Mouse (Mus musculus) embryonic facial prominence, embryonic 14.5 days (tissue): ENCODE data around the gene E130114P18Rik. TPM values are rescaled to one million over a fixed set of nuclear protein-coding genes. Genes with fewer than 3 reads are reported as not detected.

Experiments used
- ATAC-seq: fragments of 200-750 bp; cut with Nextera tagmentation; 2 replicates; pipeline ENCODE4 v1.8.0; 2017; ENCODE audit warnings: low read depth, moderate number of reproducible peaks, moderate TSS enrichment
- DNase-seq: peaks from one replicate; pipeline ENCODE4 v3.0.0-alpha.2; 2015; ENCODE audit warnings: low spot score
- H3K27ac ChIP-seq: fragments of 300-500 bp; sonication (generic); replicated peaks from 2 replicates; pipeline ENCODE4 v1.5.1; 2014; ENCODE audit warnings: low read depth, mild to moderate bottlenecking, low read length, moderate library complexity
- H3K27me3 ChIP-seq: fragments of 300-500 bp; sonication (generic); replicated peaks from 2 replicates; pipeline ENCODE4 v1.6.1; 2014; ENCODE audit warnings: low read length; ENCODE audit not compliant: control insufficient read depth, insufficient read depth
- H3K36me3 ChIP-seq: fragments of 300-500 bp; sonication (generic); 2 replicates; pipeline ENCODE4 v1.6.1; 2014; ENCODE audit warnings: low read length, mixed read lengths; ENCODE audit not compliant: control insufficient read depth, insufficient read depth
- H3K4me1 ChIP-seq: fragments of 300-500 bp; sonication (generic); 2 replicates; pipeline ENCODE4 v1.6.1; 2014; ENCODE audit warnings: antibody characterized with exemption, low read length; ENCODE audit not compliant: control insufficient read depth, insufficient read depth
- H3K4me2 ChIP-seq: fragments of 300-500 bp; sonication (generic); 2 replicates; pipeline ENCODE4 v1.6.1; 2014; ENCODE audit warnings: low read depth, mild to moderate bottlenecking, low read length, moderate library complexity, mixed read lengths
- H3K4me3 ChIP-seq: fragments of 300-500 bp; sonication (generic); 2 replicates; pipeline ENCODE4 v1.5.1; 2014; ENCODE audit warnings: low read depth, mild to moderate bottlenecking, low read length
- H3K9ac ChIP-seq: fragments of 300-500 bp; sonication (generic); 2 replicates; pipeline ENCODE4 v1.6.1; 2014; ENCODE audit warnings: low read depth, mild to moderate bottlenecking, low read length, moderate library complexity, mixed read lengths
- H3K9me3 ChIP-seq: fragments of 300-500 bp; sonication (generic); 2 replicates; pipeline ENCODE4 v1.6.1; 2016; ENCODE audit warnings: low read length; ENCODE audit not compliant: control insufficient read depth
- WGBS: fragments of 180-500 bp; shearing (Covaris S2); extraction: QIAGEN DNeasy Blood & Tissue Kit; methylation state at CpG from one replicate; pipeline ENCODE4 v1.1.7; 2014; 5-methylcytosine and 5-hydroxymethylcytosine counted together
- polyA plus RNA-seq: library from polyadenylated mRNA; unstranded; fragments of >200 nt; fragmentation: Nextera tagmentation; extraction: Ambion mirVana; gene quantifications from 2 replicates; pipeline ENCODE4 v1.2.1, GENCODE M21; 2014

E130114P18Rik gene
- polyA plus RNA-seq, 1 experiment from 2014 or later, result 4.4 TPM

- DNase-seq (peak; percentile 80), ATAC-seq (peak; percentile 82)
- Histone ChIP-seq H3K4me3 (no peak overlapping the region), H3K4me2 (peak overlapping the region; percentile 33), H3K27ac (peak overlapping the region; percentile 40; the same call in 1 of the 2 replicates), H3K9ac (no peak overlapping the region), H3K9me3 (no peaks in the 10 kb centered on the region), H3K27me3 (no peaks in the 10 kb centered on the region), H3K4me1 (no peaks in the 10 kb centered on the region; the same call in 1 of the 2 replicates), H3K36me3 (no peaks in the 10 kb centered on the region)
- 27% methylated on average over 15 of the region's 15 CpGs for WGBS
These were observed 159.1 kb downstream of the E130114P18Rik start for GRCm38 (mm10) chr4:97618668-97619373.

DNA sequence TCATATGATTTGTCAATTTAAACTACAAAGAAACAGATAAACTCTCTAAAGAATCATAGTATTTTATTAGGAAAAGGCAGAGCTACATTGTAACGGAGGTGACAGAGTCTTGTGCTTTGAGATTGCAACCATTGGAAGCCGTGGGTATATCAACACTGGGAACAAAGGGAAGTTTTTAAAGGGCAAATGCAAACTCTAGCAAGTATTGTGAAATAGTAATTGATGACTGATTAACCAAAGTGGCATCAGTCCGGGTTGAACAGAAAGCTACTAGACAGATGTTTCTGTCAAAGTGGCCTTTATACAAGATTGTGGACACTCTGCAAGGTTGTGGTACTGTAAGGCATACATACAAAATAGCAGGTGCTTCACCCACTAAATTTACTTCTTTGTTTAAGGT is 162.8 kb downstream of the E130114P18Rik start:
- Histone ChIP-seq H3K36me3 (no peaks in the 10 kb centered on the region), H3K4me3 (no peak overlapping the region), H3K9ac (no peak overlapping the region), H3K4me2 (no peak overlapping the region), H3K4me1 (peaks cover 15% of the 10 kb centered on the region), H3K27ac (no peak overlapping the region), H3K27me3 (no peaks in the 10 kb centered on the region), H3K9me3 (no peaks in the 10 kb centered on the region)
- WGBS, result 88% methylated on average over 3 of the region's 3 CpGs
- DNase-seq (no peak), ATAC-seq (no peak)

DNA sequence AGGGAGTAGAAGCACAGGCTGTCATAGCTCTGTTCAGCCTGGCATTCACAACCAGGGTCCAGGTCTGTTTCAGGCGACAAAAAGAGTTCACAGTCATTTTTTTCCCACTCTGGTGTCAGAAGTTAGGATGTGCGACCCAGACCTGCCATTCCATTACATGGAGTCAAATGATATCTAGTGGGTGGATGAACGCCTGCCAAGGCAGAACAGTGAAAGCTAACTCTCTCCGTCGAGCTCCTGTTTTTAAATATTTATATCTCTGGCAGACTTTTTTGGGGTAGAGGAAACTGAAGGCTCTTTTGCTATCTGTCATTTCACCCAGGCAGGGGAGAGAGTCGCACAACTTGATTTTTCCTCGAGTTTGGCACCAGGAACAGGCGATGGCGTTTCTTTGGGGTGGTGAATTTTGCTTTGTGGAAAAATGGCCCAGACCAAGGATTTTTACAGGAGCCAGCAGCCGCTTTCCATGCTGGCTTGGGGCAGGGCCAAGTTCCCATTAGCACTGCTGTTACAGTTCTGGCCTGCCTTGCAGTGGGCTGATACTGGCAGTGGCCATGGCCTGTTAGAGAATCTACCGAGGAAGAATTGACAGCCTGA is 166.5 kb downstream of the E130114P18Rik start:
- H3K9me3 ChIP-seq, result no peaks in the 10 kb centered on the region
- DNase-seq (peak; percentile 88), ATAC-seq (peak; percentile 74)
- H3K27me3 ChIP-seq, result no peaks in the 10 kb centered on the region
- H3K27ac ChIP-seq, result peak overlapping the region; percentile 77
- H3K4me1 ChIP-seq, result peaks cover 25% of the 10 kb centered on the region
- H3K4me2 ChIP-seq, result 0 out of 2 replicates have a peak overlapping the region, but pooled peaks have one; percentile 14
- 41% methylated on average over 11 of the region's 11 CpGs for WGBS
- no peak overlapping the region for H3K9ac ChIP-seq
- H3K36me3 ChIP-seq, result no peaks in the 10 kb centered on the region
- no peak overlapping the region for H3K4me3 ChIP-seq

DNA sequence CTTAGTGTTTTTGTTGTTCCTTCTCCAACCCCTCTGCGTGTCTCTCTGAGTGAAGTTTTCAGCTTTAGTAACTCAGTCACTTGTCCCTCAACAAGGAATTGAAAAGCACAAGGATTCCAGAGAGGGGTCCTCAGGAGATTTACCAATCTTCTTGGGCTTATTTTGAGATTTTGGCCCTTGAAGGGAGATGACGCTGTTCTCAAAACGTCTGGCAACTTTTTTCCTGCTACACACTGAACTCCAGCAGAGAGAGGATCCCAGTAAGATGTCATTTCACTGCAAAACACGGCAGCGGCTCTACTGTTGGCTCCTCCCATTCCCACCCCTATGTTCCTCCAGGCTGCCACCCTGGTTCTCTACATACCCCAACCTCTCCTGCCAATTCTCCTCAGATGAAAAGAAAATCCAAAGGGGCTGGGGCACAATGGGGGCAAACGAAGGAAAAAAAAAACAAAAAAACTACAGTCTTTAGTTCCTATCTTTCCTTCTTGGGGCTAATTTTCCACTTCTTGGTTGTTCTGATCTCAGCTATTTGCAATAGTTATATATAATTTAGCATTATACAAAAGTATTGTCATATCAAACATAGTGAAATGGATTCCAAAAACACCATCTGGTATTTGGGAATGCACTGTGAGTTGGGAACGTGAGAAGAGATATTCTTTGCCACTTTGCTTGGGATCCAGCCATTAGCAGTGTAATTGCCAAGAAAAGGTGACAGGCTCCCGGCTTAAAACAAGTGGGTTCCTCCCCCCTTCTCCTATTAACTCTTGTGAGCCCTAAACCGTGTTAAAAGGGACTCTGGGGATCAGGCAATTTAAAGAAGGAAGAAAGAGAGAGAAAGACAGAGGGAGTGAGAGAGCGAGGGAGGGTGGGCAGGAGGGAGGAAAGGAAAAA is 167.8 kb downstream of the E130114P18Rik start:
- DNase-seq (peak; percentile 63), ATAC-seq (no peak)
- Histone ChIP-seq H3K4me2 (no peak overlapping the region), H3K9ac (no peak overlapping the region), H3K27ac (0 out of 2 replicates have a peak overlapping the region, but pooled peaks have one; percentile 25), H3K4me3 (no peak overlapping the region), H3K4me1 (peaks cover 30% of the 10 kb centered on the region), H3K9me3 (no peaks in the 10 kb centered on the region), H3K27me3 (no peaks in the 10 kb centered on the region), H3K36me3 (no peaks in the 10 kb centered on the region)
- WGBS, result 30% methylated on average over 10 of the region's 10 CpGs

DNA sequence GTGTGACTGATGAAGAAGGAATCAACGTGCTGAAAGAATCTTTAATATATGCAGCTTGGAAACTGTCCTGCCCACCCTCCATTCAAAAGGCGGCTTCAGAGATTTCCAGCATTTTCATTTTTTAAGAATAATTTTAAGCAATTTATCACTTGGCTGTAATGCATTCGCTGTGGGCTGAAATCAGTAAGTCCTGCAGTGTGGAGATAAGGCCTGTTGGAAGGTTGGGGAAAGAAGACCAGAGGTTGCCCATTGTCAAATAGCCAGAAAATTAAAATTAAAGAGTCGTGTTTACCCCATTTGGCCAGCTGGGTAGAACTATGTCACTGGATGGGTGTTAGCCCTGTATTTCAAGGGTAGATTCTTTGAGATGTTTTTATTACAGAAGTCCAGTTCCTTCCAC is 168.5 kb downstream of the E130114P18Rik start:
- H3K36me3 ChIP-seq, result no peaks in the 10 kb centered on the region
- no peak overlapping the region for H3K27ac ChIP-seq
- no peak overlapping the region for H3K4me2 ChIP-seq
- 87% methylated on average over 4 of the region's 4 CpGs for WGBS
- no peaks in the 10 kb centered on the region for H3K9me3 ChIP-seq
- no peak for ATAC-seq
- no peak overlapping the region for H3K4me3 ChIP-seq
- no peaks in the 10 kb centered on the region for H3K27me3 ChIP-seq
- DNase-seq, result no peak
- peaks cover 30% of the 10 kb centered on the region for H3K4me1 ChIP-seq
- no peak overlapping the region for H3K9ac ChIP-seq

- no peak for DNase-seq
- no peak overlapping the region for H3K4me3 ChIP-seq
- H3K27ac ChIP-seq, result no peak overlapping the region
- no peak overlapping the region for H3K9ac ChIP-seq
- no peaks in the 10 kb centered on the region for H3K36me3 ChIP-seq
- H3K9me3 ChIP-seq, result no peaks in the 10 kb centered on the region
- no peak for ATAC-seq
- no peak overlapping the region for H3K4me2 ChIP-seq
- no peaks in the 10 kb centered on the region for H3K27me3 ChIP-seq
- H3K4me1 ChIP-seq, result peaks cover 30% of the 10 kb centered on the region
- WGBS, result 64% methylated on average over 8 of the region's 8 CpGs
These were observed 169.2 kb downstream of the E130114P18Rik start for GRCm38 (mm10) chr4:97608728-97609127.

DNA sequence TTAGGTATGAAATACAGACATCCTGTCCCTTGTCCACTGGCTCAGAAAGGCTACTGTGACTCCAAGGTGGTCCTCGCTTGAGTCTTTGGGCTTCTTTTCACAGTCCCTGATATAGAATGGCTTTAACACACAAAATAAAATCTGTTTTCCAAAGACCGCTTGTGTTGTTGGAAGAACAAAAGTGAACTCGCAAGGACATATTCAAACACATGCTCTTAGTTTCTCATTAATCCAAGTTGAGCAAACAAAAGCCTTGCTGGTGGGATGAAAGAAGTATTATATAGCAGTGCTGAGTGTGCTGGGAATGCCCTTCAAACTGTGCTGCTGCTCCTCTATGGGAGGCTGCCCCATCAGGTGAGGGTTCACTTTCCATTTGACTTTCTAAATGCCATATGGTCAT is 169.7 kb downstream of the E130114P18Rik start:
- Histone ChIP-seq H3K4me1 (peaks cover 30% of the 10 kb centered on the region), H3K9ac (no peak overlapping the region), H3K36me3 (no peaks in the 10 kb centered on the region), H3K27me3 (no peaks in the 10 kb centered on the region), H3K4me3 (no peak overlapping the region), H3K27ac (no peak overlapping the region), H3K9me3 (no peaks in the 10 kb centered on the region), H3K4me2 (no peak overlapping the region)
- no peak for DNase-seq
- ATAC-seq, result no peak
- 82% methylated on average over 3 of the region's 3 CpGs for WGBS

- Histone ChIP-seq H3K4me1 (peaks cover 33% of the 10 kb centered on the region), H3K9me3 (no peaks in the 10 kb centered on the region), H3K4me2 (no peak overlapping the region), H3K27me3 (no peaks in the 10 kb centered on the region), H3K4me3 (no peak overlapping the region), H3K9ac (no peak overlapping the region), H3K36me3 (no peaks in the 10 kb centered on the region), H3K27ac (no peak overlapping the region)
- DNase-seq, result no peak
- 62% methylated on average over 1 of the region's 1 CpGs for WGBS
- no peak for ATAC-seq
These were observed 170.7 kb downstream of the E130114P18Rik start for GRCm38 (mm10) chr4:97607169-97607568.
